Mouse (Mus musculus): ENCODE results near the gene Pabpn1. TPM values are rescaled to one million over a fixed set of nuclear protein-coding genes. Genes with fewer than 3 reads are reported as not detected.

Gene Pabpn1
- polyA plus RNA-seq, 1 experiment from 2014 or later = 96.3 TPM

- H3K9ac ChIP-seq = no peak overlapping the region
- H3K9me3 ChIP-seq (replicated peaks) = no peaks in the 10 kb centered on the region
- H3K4me3 ChIP-seq = no peak overlapping the region
- no peak overlapping the region for H3K27ac ChIP-seq (ENCODE audit: poor library complexity, severe bottlenecking)
- WGBS = 80% methylated on average over 4 of the region's 4 CpGs
- ATAC-seq (ENCODE audit: insufficient number of reproducible peaks, low FRiP score) = no peak
- no peak overlapping the region for H3K4me2 ChIP-seq
- no peaks in the 10 kb centered on the region for H3K27me3 ChIP-seq (replicated peaks)
- no peaks in the 10 kb centered on the region for H3K36me3 ChIP-seq
- H3K4me1 ChIP-seq (replicated peaks) = peaks cover 3% of the 10 kb centered on the region
These were observed 24.3 kb upstream of the Pabpn1 start for GRCm38 (mm10) chr14:54868026-54868425.

GRCm38 (mm10) chr14:54870861-54871260, 21.4 kb upstream of the Pabpn1 start, which contains the start of gene Homez:
Gene Homez (minus strand): TSS chr14:54870961.
- WGBS = 84% methylated on average over 5 of the region's 5 CpGs

GRCm38 (mm10) chr14:54874165-54874564, 18.1 kb upstream of the Pabpn1 start:
- Histone ChIP-seq H3K36me3 (no peaks in the 10 kb centered on the region), H3K4me2 (no peak overlapping the region), H3K9ac (no peak overlapping the region), H3K4me1 (replicated peaks) (peaks cover 14% of the 10 kb centered on the region), H3K27me3 (replicated peaks) (peaks cover 7% of the 10 kb centered on the region; the same call in 1 of the 2 replicates), H3K9me3 (replicated peaks) (no peaks in the 10 kb centered on the region), H3K4me3 (no peak overlapping the region), H3K27ac (ENCODE audit: poor library complexity, severe bottlenecking) (no peak overlapping the region)
- 83% methylated on average over 3 of the region's 3 CpGs for WGBS
- ATAC-seq (ENCODE audit: insufficient number of reproducible peaks, low FRiP score) = no peak

More at GRCm38 (mm10) chr14:54870861-54871260, 21.4 kb upstream of the Pabpn1 start, which contains the start of gene Homez:
- Histone ChIP-seq H3K27me3 (replicated peaks) (peaks cover 7% of the 10 kb centered on the region; the same call in 1 of the 2 replicates), H3K4me1 (replicated peaks) (peaks cover 5% of the 10 kb centered on the region), H3K9me3 (replicated peaks) (no peaks in the 10 kb centered on the region), H3K9ac (no peak within 1 kb of the TSS), H3K4me2 (no peak within 1 kb of the TSS), H3K36me3 (no peaks in the 10 kb centered on the region), H3K4me3 (no peak within 1 kb of the TSS), H3K27ac (ENCODE audit: poor library complexity, severe bottlenecking) (no peak within 1 kb of the TSS)
- no peak for ATAC-seq (ENCODE audit: insufficient number of reproducible peaks, low FRiP score)

GRCm38 (mm10) chr14:54875844-54876538, 16.3 kb upstream of the Pabpn1 start:
- Histone ChIP-seq H3K9me3 (replicated peaks) (no peaks in the 10 kb centered on the region), H3K27ac (ENCODE audit: poor library complexity, severe bottlenecking) (peak overlapping the region; percentile 85), H3K9ac (peak overlapping the region; percentile 79), H3K4me3 (peak overlapping the region; percentile 76), H3K27me3 (replicated peaks) (peaks cover 7% of the 10 kb centered on the region; the same call in 1 of the 2 replicates), H3K36me3 (no peaks in the 10 kb centered on the region), H3K4me1 (replicated peaks) (peaks cover 14% of the 10 kb centered on the region), H3K4me2 (peak overlapping the region; percentile 98)
- ATAC-seq (ENCODE audit: insufficient number of reproducible peaks, low FRiP score) = no peak
- WGBS = 2% methylated on average over 36 of the region's 36 CpGs

- Histone ChIP-seq H3K27me3 (replicated peaks) (peaks cover 7% of the 10 kb centered on the region; the same call in 1 of the 2 replicates), H3K4me1 (replicated peaks) (peaks cover 18% of the 10 kb centered on the region), H3K27ac (ENCODE audit: poor library complexity, severe bottlenecking) (peak overlapping the region; percentile 85), H3K4me2 (peak overlapping the region; percentile 98), H3K9me3 (replicated peaks) (no peaks in the 10 kb centered on the region), H3K4me3 (peak overlapping the region; percentile 76), H3K36me3 (no peaks in the 10 kb centered on the region), H3K9ac (peak overlapping the region; percentile 79)
- under 1% methylated on average over 67 of the region's 72 CpGs for WGBS
- peak; percentile 90 for ATAC-seq (ENCODE audit: insufficient number of reproducible peaks, low FRiP score)
These were observed 15.7 kb upstream of the Pabpn1 start for GRCm38 (mm10) chr14:54876539-54877047.

GRCm38 (mm10) chr14:54877048-54877715, 15.1 kb upstream of the Pabpn1 start, which contains the start of gene Ppp1r3e:
Gene Ppp1r3e (minus strand): TSS chr14:54877550.
- Histone ChIP-seq H3K9ac (peak within 1 kb of the TSS; percentile 79), H3K27me3 (replicated peaks) (peaks cover 7% of the 10 kb centered on the region; the same call in 1 of the 2 replicates), H3K27ac (ENCODE audit: poor library complexity, severe bottlenecking) (peak within 1 kb of the TSS; percentile 85), H3K4me3 (peak within 1 kb of the TSS; percentile 76), H3K4me1 (replicated peaks) (peaks cover 20% of the 10 kb centered on the region), H3K36me3 (no peaks in the 10 kb centered on the region), H3K9me3 (replicated peaks) (no peaks in the 10 kb centered on the region), H3K4me2 (peak within 1 kb of the TSS; percentile 98)
- peak; percentile 79 for ATAC-seq (ENCODE audit: insufficient number of reproducible peaks, low FRiP score)
- under 1% methylated on average over 51 of the region's 61 CpGs for WGBS

- H3K9me3 ChIP-seq (replicated peaks) = no peaks in the 10 kb centered on the region
- H3K9ac ChIP-seq = peak within 1 kb of the TSS; percentile 88
- peak; percentile 91 for ATAC-seq (ENCODE audit: insufficient number of reproducible peaks, low FRiP score)
- H3K36me3 ChIP-seq = peaks cover 25% of the 10 kb centered on the region; the same call in 1 of the 2 replicates
- WGBS = under 1% methylated on average over 26 of the region's 27 CpGs
- peak within 1 kb of the TSS; percentile 80 for H3K4me2 ChIP-seq
- peaks cover 33% of the 10 kb centered on the region for H3K4me1 ChIP-seq (replicated peaks)
- H3K27ac ChIP-seq (ENCODE audit: poor library complexity, severe bottlenecking) = peak within 1 kb of the TSS; percentile 96
- peak within 1 kb of the TSS; percentile 73 for H3K4me3 ChIP-seq
- no peaks in the 10 kb centered on the region for H3K27me3 ChIP-seq (replicated peaks)
These were observed 8.9 kb upstream of the Pabpn1 start, which contains the start of the genes Bcl2l2 and Gm20521 for GRCm38 (mm10) chr14:54883154-54884021. Gene Bcl2l2 (plus strand): TSS chr14:54883377. Gene Gm20521 (plus strand): TSS chr14:54883441.

- 28% methylated on average over 21 of the region's 21 CpGs for WGBS
- peak overlapping the region; percentile 80 for H3K4me2 ChIP-seq
- peak; percentile 3; the same call in 1 of the 2 replicates for ATAC-seq (ENCODE audit: insufficient number of reproducible peaks, low FRiP score)
- H3K27me3 ChIP-seq (replicated peaks) = no peaks in the 10 kb centered on the region
- no peaks in the 10 kb centered on the region for H3K9me3 ChIP-seq (replicated peaks)
- peaks cover 33% of the 10 kb centered on the region for H3K4me1 ChIP-seq (replicated peaks)
- H3K9ac ChIP-seq = peak overlapping the region; percentile 88
- peaks cover 26% of the 10 kb centered on the region; the same call in 1 of the 2 replicates for H3K36me3 ChIP-seq
- H3K4me3 ChIP-seq = peak overlapping the region; percentile 73
- peak overlapping the region; percentile 96 for H3K27ac ChIP-seq (ENCODE audit: poor library complexity, severe bottlenecking)
These were observed 8.1 kb upstream of the Pabpn1 start for GRCm38 (mm10) chr14:54884022-54884712.

GRCm38 (mm10) chr14:54885309-54885708, 7.0 kb upstream of the Pabpn1 start:
- H3K9ac ChIP-seq = no peak overlapping the region

More at GRCm38 (mm10) chr14:54885309-54885708, 7.0 kb upstream of the Pabpn1 start:
- H3K36me3 ChIP-seq = peaks cover 26% of the 10 kb centered on the region; the same call in 1 of the 2 replicates
- H3K4me3 ChIP-seq = no peak overlapping the region
- no peaks in the 10 kb centered on the region for H3K27me3 ChIP-seq (replicated peaks)
- H3K9me3 ChIP-seq (replicated peaks) = no peaks in the 10 kb centered on the region
- peak overlapping the region; percentile 9; the same call in 1 of the 2 replicates for H3K4me2 ChIP-seq
- WGBS = 88% methylated on average over 11 of the region's 11 CpGs
- peaks cover 33% of the 10 kb centered on the region for H3K4me1 ChIP-seq (replicated peaks)
- H3K27ac ChIP-seq (ENCODE audit: poor library complexity, severe bottlenecking) = no peak overlapping the region
- no peak for ATAC-seq (ENCODE audit: insufficient number of reproducible peaks, low FRiP score)

Measured in heart, embryonic 12.5 days (tissue).